Mouse (Mus musculus) spleen, adult 2 months (tissue): Measurements from ENCODE around the gene Pgm2l1. TPM values are rescaled to one million over a fixed set of nuclear protein-coding genes. Genes with fewer than 3 reads are reported as not detected.
"Not testable (repeated sequence)": the region's sequence is repeated elsewhere in the genome, so short reads cannot be mapped to it uniquely, and the experiment has no call there.

Experiments
- DNase-seq, 2 experiments: peaks; one replicate each; pipeline versions ENCODE4 v3.0.0 to v3.0.0-alpha.2; 2012 to 2021; ENCODE audit warnings: low spot score in 2 of 2, low read depth in 1 of 2
- H3K27ac ChIP-seq: fragments of 200-500 bp; 2 replicates; pipeline ENCODE4 v1.5.1; 2012; ENCODE audit warnings: low read length, inconsistent platforms; ENCODE audit not compliant: insufficient read depth
- H3K27me3 ChIP-seq: fragments of 200-500 bp; 2 replicates; pipeline ENCODE4 v1.6.1; 2012; ENCODE audit warnings: mild to moderate bottlenecking, moderate library complexity, low read length, inconsistent platforms; ENCODE audit not compliant: control insufficient read depth, insufficient read depth
- H3K36me3 ChIP-seq: fragments of 200-500 bp; 2 replicates; pipeline ENCODE4 v1.6.1; 2012; ENCODE audit warnings: mild to moderate bottlenecking, low read length, inconsistent platforms; ENCODE audit not compliant: control insufficient read depth, insufficient read depth
- H3K4me1 ChIP-seq: fragments of 200-500 bp; 2 replicates; pipeline ENCODE4 v1.6.1; 2011; ENCODE audit warnings: inconsistent platforms; ENCODE audit not compliant: control insufficient read depth, insufficient read depth, insufficient read length
- H3K4me3 ChIP-seq: fragments of 200-500 bp; 2 replicates; pipeline ENCODE4 v1.5.1; 2011; ENCODE audit warnings: mild to moderate bottlenecking, inconsistent platforms; ENCODE audit not compliant: insufficient read depth, insufficient read length; ENCODE audit errors: extremely low read depth
- CTCF ChIP-seq: fragments of 200-500 bp; IDR thresholded peaks from 2 replicates; pipeline ENCODE4 v1.5.1; 2011; ENCODE audit warnings: mild to moderate bottlenecking, inconsistent platforms; ENCODE audit not compliant: insufficient read depth, insufficient read length, insufficient replicate concordance; ENCODE audit errors: extremely low read depth
- POLR2A ChIP-seq: fragments of 200-500 bp; IDR thresholded peaks from 2 replicates; pipeline ENCODE4 v1.6.1; 2011; ENCODE audit warnings: low read depth, low read length, inconsistent platforms
- WGBS: fragments of 180-500 bp; shearing (Covaris S2); methylation state at CpG from one replicate; pipeline ENCODE4 v1.1.7; 2018; 5-methylcytosine and 5-hydroxymethylcytosine counted together
- polyA plus RNA-seq: library from polyadenylated mRNA; depleted of rRNA; stranded (reverse); fragments of >200 nt; gene quantifications from 2 replicates; pipeline ENCODE4 v1.2.3, GENCODE M21; 2012

Pgm2l1 gene
- polyA plus RNA-seq, 1 experiment: 4.0 TPM

- no peaks in the 10 kb centered on the region for H3K36me3 ChIP-seq
- no peak overlapping the region for H3K27ac ChIP-seq
- no peak overlapping the region for H3K4me3 ChIP-seq
- TF ChIP-seq CTCF (no peak), POLR2A (no peak)
- H3K27me3 ChIP-seq: no peaks in the 10 kb centered on the region
- WGBS: 91% methylated on average over 2 of the region's 2 CpGs
- DNase-seq: no peak
- H3K4me1 ChIP-seq: no peaks in the 10 kb centered on the region
Measured at GRCm38 (mm10) chr7:100240601-100241000, 13.4 kb downstream of the Pgm2l1 start.

GRCm38 (mm10) chr7:100243007-100243406 lies 15.8 kb downstream of the Pgm2l1 start:
- no peak for TF ChIP-seq CTCF
- no peak for TF ChIP-seq POLR2A
- Histone ChIP-seq H3K27ac (no peak overlapping the region), H3K36me3 (no peaks in the 10 kb centered on the region), H3K4me3 (no peak overlapping the region), H3K4me1 (no peaks in the 10 kb centered on the region), H3K27me3 (no peaks in the 10 kb centered on the region)
- WGBS: 94% methylated on average over 1 of the region's 1 CpGs
- DNase-seq: no peak

GRCm38 (mm10) chr7:100244225-100244624 lies 17.0 kb downstream of the Pgm2l1 start:
- Histone ChIP-seq H3K27me3 (no peaks in the 10 kb centered on the region), H3K27ac (no peak overlapping the region), H3K4me1 (no peaks in the 10 kb centered on the region)

DNA sequence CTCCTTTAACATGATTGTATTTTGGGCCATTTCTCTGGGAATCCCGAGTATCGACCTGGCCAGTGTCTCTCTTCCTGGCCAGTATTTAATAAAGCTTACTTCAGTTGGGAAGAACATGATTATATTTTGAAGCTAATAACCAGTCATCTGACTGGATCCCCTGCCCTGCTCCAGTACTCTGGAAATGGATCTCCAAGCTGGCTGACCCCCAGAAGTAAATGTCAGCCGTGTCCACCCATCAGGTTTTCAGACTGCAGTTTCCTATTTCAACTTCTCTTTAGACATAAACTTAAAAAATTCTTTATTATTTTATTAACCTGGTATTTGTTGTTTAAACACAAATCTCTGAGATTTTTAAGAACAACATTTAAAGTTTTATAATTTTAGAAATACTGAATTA lies 18.0 kb downstream of the Pgm2l1 start:
- Histone ChIP-seq H3K27me3 (no peaks in the 10 kb centered on the region), H3K4me3 (no peak overlapping the region), H3K36me3 (no peaks in the 10 kb centered on the region), H3K27ac (no peak overlapping the region), H3K4me1 (no peaks in the 10 kb centered on the region)
- TF ChIP-seq POLR2A: no peak
- TF ChIP-seq CTCF: no peak
- no peak for DNase-seq
- WGBS: 95% methylated on average over 3 of the region's 3 CpGs

More at GRCm38 (mm10) chr7:100244225-100244624, 17.0 kb downstream of the Pgm2l1 start:
- no peaks in the 10 kb centered on the region for H3K36me3 ChIP-seq
- TF ChIP-seq CTCF: no peak
- TF ChIP-seq POLR2A: no peak
- H3K4me3 ChIP-seq: no peak overlapping the region
- 90% methylated on average over 4 of the region's 4 CpGs for WGBS
- no peak for DNase-seq

DNA sequence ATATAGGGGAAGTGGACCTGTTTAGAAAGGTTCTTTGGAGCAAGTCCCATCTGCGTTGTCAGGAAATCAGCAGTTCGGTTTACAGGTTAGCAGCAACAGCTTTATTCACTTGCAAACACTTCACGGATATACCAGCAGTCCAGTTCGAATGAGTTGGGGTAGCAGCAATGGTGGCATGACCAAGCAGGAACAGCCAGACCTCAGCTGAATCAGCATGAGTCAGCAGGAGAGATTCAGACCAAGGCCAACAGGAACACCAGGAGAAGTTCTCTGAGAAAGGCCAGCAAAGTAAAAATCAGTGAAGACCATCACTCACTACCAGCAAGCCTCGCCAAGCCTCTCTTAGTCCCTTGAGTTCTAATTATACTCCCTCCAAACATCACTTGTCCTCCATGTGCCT lies 23.5 kb downstream of the Pgm2l1 start:
- H3K27me3 ChIP-seq: no peaks in the 10 kb centered on the region
- H3K4me3 ChIP-seq: no peak overlapping the region
- no peaks in the 10 kb centered on the region for H3K4me1 ChIP-seq
- TF ChIP-seq POLR2A (no peak), CTCF (no peak)
- peaks cover 11% of the 10 kb centered on the region for H3K36me3 ChIP-seq
- H3K27ac ChIP-seq: no peak overlapping the region
- DNase-seq: no peak
- WGBS: 96% methylated on average over 5 of the region's 5 CpGs

DNA sequence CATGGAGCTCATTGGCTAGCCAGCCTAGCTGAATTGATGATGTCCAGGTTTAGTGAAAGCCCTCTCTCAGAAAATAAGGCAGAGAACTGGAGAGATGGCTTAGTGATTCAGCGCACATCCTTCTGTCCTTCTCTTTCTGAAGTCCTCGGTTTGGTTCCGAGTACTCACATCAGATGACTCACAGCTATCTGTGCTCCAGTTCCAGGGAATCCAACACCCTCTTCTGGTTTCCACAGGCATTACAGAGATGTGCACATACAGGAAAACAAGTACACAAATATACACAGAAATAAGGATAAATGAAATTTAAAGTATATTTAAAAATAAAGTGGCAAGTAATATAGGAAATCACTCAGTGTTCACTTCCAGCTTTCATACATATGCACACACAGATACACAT lies 35.2 kb downstream of the Pgm2l1 start:
- peaks cover 10% of the 10 kb centered on the region for H3K36me3 ChIP-seq
- no peak for TF ChIP-seq CTCF
- TF ChIP-seq POLR2A: no peak
- no peak overlapping the region for H3K27ac ChIP-seq
- no peak overlapping the region for H3K4me3 ChIP-seq
- H3K4me1 ChIP-seq: no peaks in the 10 kb centered on the region
- no peaks in the 10 kb centered on the region for H3K27me3 ChIP-seq
- WGBS: 91% methylated on average over 3 of the region's 3 CpGs
- no peak for DNase-seq

- H3K27ac ChIP-seq, DNase-seq, H3K27me3 ChIP-seq, H3K4me1 ChIP-seq, H3K4me3 ChIP-seq: not testable (repeated sequence)
- WGBS: 92% methylated on average over 17 of the region's 17 CpGs
- H3K36me3 ChIP-seq: peaks cover 11% of the 10 kb centered on the region
Measured at GRCm38 (mm10) chr7:100264934-100265333, 37.7 kb downstream of the Pgm2l1 start.
